Mouse (Mus musculus) bone marrow, adult 2 months (tissue): ENCODE results near the gene Drc3.

ENCODE experiments used
- CTCF ChIP-seq: fragments of 200-500 bp; IDR thresholded peaks from 2 replicates; pipeline ENCODE4 v1.5.1; 2011; ENCODE audit warnings: low read length, control low read depth; ENCODE audit not compliant: control insufficient read depth, insufficient read depth
- POLR2A ChIP-seq: fragments of 200-500 bp; IDR thresholded peaks from 2 replicates; pipeline ENCODE4 v1.6.1; 2011; ENCODE audit warnings: low read depth, mild to moderate bottlenecking, control low read depth, low read length, borderline replicate concordance; ENCODE audit not compliant: control insufficient read depth

GRCm38 (mm10) chr11:60416963-60417716 is 64.0 kb downstream of the Drc3 start, which contains the start of gene Gid4:
- TF ChIP-seq CTCF (peak; percentile 18; the same call in 1 of the 2 replicates), POLR2A (peak; percentile 83)
